ENCODE assay signal across 21 mouse cellular contexts in the genomic region with DNA sequence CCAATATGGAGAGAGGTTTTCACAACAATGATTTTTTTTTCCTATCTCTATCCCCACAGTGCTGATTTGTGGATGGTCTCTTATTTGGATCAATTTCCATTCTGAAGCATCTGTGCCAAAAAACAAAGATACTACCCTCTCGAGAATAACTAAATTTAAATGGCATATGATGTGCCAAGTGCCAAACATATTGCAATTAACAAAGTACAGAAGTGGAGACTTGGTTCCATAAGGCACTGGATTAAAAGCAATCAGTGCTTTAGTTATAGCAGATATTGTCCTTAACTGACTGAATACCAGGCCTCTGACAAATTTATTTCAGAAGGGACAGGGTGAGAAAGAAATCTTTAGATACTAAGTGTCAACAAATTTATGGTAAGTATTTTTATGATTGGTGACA.
"Had no signal": no experiment of that assay in that cellular context is flagged by ENCODE, and none has a peak within 500 bp of the region (broad histone marks: within the 10 kb centered on the region; RNA-seq: fewer than 3 reads in every experiment).

No protein-coding gene starts in this region.

- H3K9ac ChIP-seq: lung, embryonic 14.5 days; midbrain, embryonic 12.5 days; neural tube, embryonic 13.5 days; neural tube, embryonic 15.5 days; stomach, embryonic 15.5 days had no signal

- H3K4me3 ChIP-seq: midbrain, embryonic 10.5 days; midbrain, embryonic 12.5 days; myocyte; neural tube, embryonic 13.5 days; neural tube, embryonic 15.5 days; stomach, embryonic 15.5 days had no signal

- ATAC-seq: midbrain, embryonic 16.5 days had no signal

- H3K36me3 ChIP-seq: midbrain, embryonic 10.5 days; midbrain, embryonic 12.5 days; neural tube, embryonic 13.5 days; neural tube, embryonic 15.5 days; stomach, embryonic 15.5 days had no signal

- H3K4me1 ChIP-seq: midbrain, embryonic 10.5 days; midbrain, embryonic 12.5 days; neural tube, embryonic 15.5 days; stomach, embryonic 15.5 days had no signal

- H3K9me3 ChIP-seq: midbrain, embryonic 10.5 days; midbrain, embryonic 12.5 days; neural tube, embryonic 13.5 days; neural tube, embryonic 15.5 days; stomach, embryonic 15.5 days had no signal

- H3K4me2 ChIP-seq: lung, embryonic 14.5 days; midbrain, embryonic 12.5 days; neural tube, embryonic 13.5 days; neural tube, embryonic 15.5 days; stomach, embryonic 15.5 days had no signal

- H3K27ac ChIP-seq: midbrain, embryonic 10.5 days; midbrain, embryonic 12.5 days; neural tube, embryonic 13.5 days; neural tube, embryonic 15.5 days; stomach, embryonic 15.5 days; stomach, postnatal 0 days had no signal

- H3K27me3 ChIP-seq: midbrain, embryonic 12.5 days; neural tube, embryonic 13.5 days; neural tube, embryonic 15.5 days; stomach, embryonic 15.5 days had no signal

- DNase-seq: lung, adult 18-20 months; lung, embryonic 14.5 days; lung, postnatal 10 days; lung, postnatal 4 days; midbrain, embryonic 14.5 days; retina, postnatal 1 day; right cerebral cortex, adult 18-20 months; right cerebral cortex, postnatal 25 days; right cerebral cortex, postnatal 4 days; spleen, adult 18-20 months; thymus, adult 2 months; thymus, postnatal 25 days; thymus, postnatal 4 days had no signal
